Mouse (Mus musculus): ENCODE data around the gene Tjp1. TPM values are rescaled to one million over a fixed set of nuclear protein-coding genes. Genes with fewer than 3 reads are reported as not detected.
A peak's percentile ranks its signal among the peaks of the same experiment; 100 is the strongest.

Gene Tjp1
- polyA plus RNA-seq, 1 experiment from 2014 or later, result 21.2 TPM

- peak; percentile 59; the same call in 1 of the 2 replicates for ATAC-seq (ENCODE audit: extremely low read depth, insufficient number of reproducible peaks, low FRiP score, low TSS enrichment)
- Histone ChIP-seq H3K27ac (replicated peaks) (peak overlapping the region; percentile 98), H3K4me2 (peak overlapping the region; percentile 80), H3K36me3 (no peaks in the 10 kb centered on the region), H3K4me3 (peak overlapping the region; percentile 89), H3K4me1 (peaks cover 52% of the 10 kb centered on the region), H3K27me3 (replicated peaks) (no peaks in the 10 kb centered on the region), H3K9ac (peak overlapping the region; percentile 96), H3K9me3 (no peaks in the 10 kb centered on the region)
- under 1% methylated on average over 43 of the region's 46 CpGs for WGBS
Observed at GRCm38 (mm10) chr7:65370381-65370786, 157.2 kb downstream of the Tjp1 start.

- no peaks in the 10 kb centered on the region for H3K36me3 ChIP-seq
- no peaks in the 10 kb centered on the region for H3K27me3 ChIP-seq (replicated peaks)
- peak overlapping the region; percentile 81 for H3K9ac ChIP-seq
- peak overlapping the region; percentile 80 for H3K4me2 ChIP-seq
- WGBS, result 17% methylated on average over 5 of the region's 5 CpGs
- H3K4me3 ChIP-seq, result peak overlapping the region; percentile 89
- H3K27ac ChIP-seq (replicated peaks), result peak overlapping the region; percentile 58
- no peaks in the 10 kb centered on the region for H3K9me3 ChIP-seq
- ATAC-seq (ENCODE audit: extremely low read depth, insufficient number of reproducible peaks, low FRiP score, low TSS enrichment), result no peak
- peaks cover 42% of the 10 kb centered on the region for H3K4me1 ChIP-seq
Observed at GRCm38 (mm10) chr7:65369101-65369500, 158.5 kb downstream of the Tjp1 start.

GRCm38 (mm10) chr7:65367386-65368245 lies 160.0 kb downstream of the Tjp1 start:
- no peak for ATAC-seq (ENCODE audit: extremely low read depth, insufficient number of reproducible peaks, low FRiP score, low TSS enrichment)
- Histone ChIP-seq H3K9ac (peak overlapping the region; percentile 65), H3K4me3 (peak overlapping the region; percentile 13), H3K36me3 (no peaks in the 10 kb centered on the region), H3K27ac (replicated peaks) (0 out of 2 replicates have a peak overlapping the region, but pooled peaks have one; percentile 15), H3K9me3 (no peaks in the 10 kb centered on the region), H3K4me2 (peak overlapping the region; percentile 80), H3K27me3 (replicated peaks) (no peaks in the 10 kb centered on the region), H3K4me1 (peaks cover 55% of the 10 kb centered on the region)
- 68% methylated on average over 16 of the region's 16 CpGs for WGBS

DNA sequence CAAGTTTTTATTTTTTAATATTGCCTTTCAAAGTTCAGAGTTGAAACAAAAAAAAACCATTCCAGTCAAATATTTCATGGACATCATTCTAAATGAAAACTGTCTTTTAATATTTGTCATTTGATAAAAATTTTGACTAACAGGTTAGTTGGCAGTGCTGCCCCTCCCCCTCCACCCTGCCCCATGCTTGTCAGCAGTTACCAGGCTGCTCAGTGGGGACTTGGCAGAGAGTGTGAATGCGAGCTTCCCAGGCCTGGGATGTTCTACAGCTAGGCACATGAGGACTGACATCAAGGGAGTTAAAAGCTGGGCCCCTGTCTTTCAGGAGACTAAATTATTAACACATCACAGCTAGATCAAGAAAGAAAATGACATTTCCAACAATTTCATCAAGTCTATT lies 161.4 kb downstream of the Tjp1 start:
- no peak overlapping the region for H3K9ac ChIP-seq
- WGBS, result 0% methylated on average over 1 of the region's 1 CpGs
- no peaks in the 10 kb centered on the region for H3K27me3 ChIP-seq (replicated peaks)
- peaks cover 62% of the 10 kb centered on the region for H3K4me1 ChIP-seq
- no peaks in the 10 kb centered on the region for H3K9me3 ChIP-seq
- no peak overlapping the region for H3K27ac ChIP-seq (replicated peaks)
- no peak overlapping the region for H3K4me3 ChIP-seq
- no peaks in the 10 kb centered on the region for H3K36me3 ChIP-seq
- no peak for ATAC-seq (ENCODE audit: extremely low read depth, insufficient number of reproducible peaks, low FRiP score, low TSS enrichment)
- no peak overlapping the region for H3K4me2 ChIP-seq

GRCm38 (mm10) chr7:65365560-65365959 lies 162.0 kb downstream of the Tjp1 start:
- Histone ChIP-seq H3K9me3 (no peaks in the 10 kb centered on the region), H3K27ac (replicated peaks) (no peak overlapping the region), H3K4me1 (peaks cover 68% of the 10 kb centered on the region), H3K27me3 (replicated peaks) (no peaks in the 10 kb centered on the region), H3K9ac (no peak overlapping the region), H3K4me3 (no peak overlapping the region), H3K4me2 (no peak overlapping the region), H3K36me3 (no peaks in the 10 kb centered on the region)
- 86% methylated on average over 4 of the region's 4 CpGs for whole genome bisulfite sequencing
- ATAC-seq (ENCODE audit: extremely low read depth, insufficient number of reproducible peaks, low FRiP score, low TSS enrichment), result no peak

DNA sequence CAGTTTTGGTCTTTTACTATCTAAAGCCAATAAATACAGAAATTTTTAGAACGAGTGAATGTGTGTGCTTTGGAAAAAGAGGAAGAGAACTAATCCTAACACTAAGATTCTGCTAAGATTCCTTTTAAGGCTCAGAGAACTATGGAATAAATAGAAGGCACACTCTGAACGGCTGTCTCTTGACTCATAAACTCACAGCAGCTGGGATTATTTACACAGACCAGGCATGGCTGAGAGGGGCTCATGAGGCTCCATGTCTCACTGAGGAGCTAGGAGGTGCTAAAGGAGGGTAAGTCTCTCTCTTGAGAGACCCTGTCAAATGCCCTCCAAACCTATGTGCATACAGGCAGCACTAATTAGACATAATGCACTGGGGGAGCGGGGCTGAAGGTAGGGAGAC lies 167.3 kb downstream of the Tjp1 start:
- ATAC-seq (ENCODE audit: extremely low read depth, insufficient number of reproducible peaks, low FRiP score, low TSS enrichment), result no peak
- Histone ChIP-seq H3K36me3 (no peaks in the 10 kb centered on the region), H3K27me3 (replicated peaks) (no peaks in the 10 kb centered on the region), H3K9me3 (no peaks in the 10 kb centered on the region), H3K4me2 (no peak overlapping the region), H3K4me3 (no peak overlapping the region), H3K27ac (replicated peaks) (no peak overlapping the region; the same call in 1 of the 2 replicates), H3K9ac (no peak overlapping the region), H3K4me1 (peaks cover 74% of the 10 kb centered on the region)
- WGBS, result 57% methylated on average over 3 of the region's 3 CpGs

- H3K4me2 ChIP-seq, result no peak overlapping the region
- 0 out of 2 replicates have a peak overlapping the region, but pooled peaks have one; percentile 44 for H3K9ac ChIP-seq
- H3K27me3 ChIP-seq (replicated peaks), result no peaks in the 10 kb centered on the region
- H3K9me3 ChIP-seq, result no peaks in the 10 kb centered on the region
- no peak for ATAC-seq (ENCODE audit: extremely low read depth, insufficient number of reproducible peaks, low FRiP score, low TSS enrichment)
- 66% methylated on average over 8 of the region's 8 CpGs for WGBS
- no peak overlapping the region for H3K4me3 ChIP-seq
- H3K4me1 ChIP-seq, result peaks cover 79% of the 10 kb centered on the region
- H3K36me3 ChIP-seq, result no peaks in the 10 kb centered on the region
- H3K27ac ChIP-seq (replicated peaks), result no peak overlapping the region; the same call in 1 of the 2 replicates
Observed at GRCm38 (mm10) chr7:65359774-65360173, 167.8 kb downstream of the Tjp1 start.

DNA sequence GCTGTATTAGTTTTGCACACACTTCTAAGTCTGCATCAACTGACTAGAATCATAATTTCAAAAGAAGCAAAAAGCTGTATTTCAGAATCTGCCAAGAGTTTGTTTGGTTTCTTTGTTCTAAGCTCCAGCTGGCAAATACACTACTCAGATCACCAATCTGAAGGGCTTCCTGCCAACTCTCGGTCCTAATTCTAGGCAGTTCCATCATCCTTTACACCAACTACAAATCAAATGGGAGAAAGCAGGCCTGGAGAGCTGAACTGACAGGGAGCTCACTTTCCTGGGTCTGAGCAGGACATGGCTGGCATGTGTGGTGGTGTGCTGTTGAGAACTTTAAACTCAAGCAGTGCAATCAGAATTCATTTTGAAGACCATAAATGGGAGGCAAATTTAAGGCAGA lies 170.0 kb downstream of the Tjp1 start:
- H3K27ac ChIP-seq (replicated peaks), result peak overlapping the region; percentile 70
- ATAC-seq (ENCODE audit: extremely low read depth, insufficient number of reproducible peaks, low FRiP score, low TSS enrichment), result no peak
- H3K27me3 ChIP-seq (replicated peaks), result no peaks in the 10 kb centered on the region
- 3% methylated on average over 1 of the region's 1 CpGs for WGBS
- no peaks in the 10 kb centered on the region for H3K9me3 ChIP-seq
- no peak overlapping the region for H3K9ac ChIP-seq
- peaks cover 71% of the 10 kb centered on the region for H3K4me1 ChIP-seq
- no peak overlapping the region for H3K4me3 ChIP-seq
- peaks cover 8% of the 10 kb centered on the region; the same call in 1 of the 2 replicates for H3K36me3 ChIP-seq
- H3K4me2 ChIP-seq, result no peak overlapping the region

DNA sequence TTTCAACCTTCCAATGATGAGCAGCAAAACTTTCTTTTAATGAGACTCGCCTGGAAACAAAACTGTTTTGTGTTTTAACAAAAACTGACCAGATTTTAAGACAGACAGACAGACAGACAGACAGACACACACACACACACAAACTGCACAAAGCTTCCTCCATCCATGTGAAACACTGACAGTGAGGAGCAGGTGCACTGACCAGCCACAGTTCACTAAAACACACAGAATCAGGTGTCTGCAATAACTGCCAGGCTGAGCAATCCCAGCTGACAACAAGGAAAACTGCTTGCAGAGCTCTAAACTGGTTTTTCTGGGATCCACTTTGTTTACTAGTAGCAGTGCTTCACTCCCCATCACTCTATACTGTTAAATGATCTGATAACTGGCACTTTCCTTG lies 171.4 kb downstream of the Tjp1 start:
- peak overlapping the region; percentile 37 for H3K27ac ChIP-seq (replicated peaks)

DNA sequence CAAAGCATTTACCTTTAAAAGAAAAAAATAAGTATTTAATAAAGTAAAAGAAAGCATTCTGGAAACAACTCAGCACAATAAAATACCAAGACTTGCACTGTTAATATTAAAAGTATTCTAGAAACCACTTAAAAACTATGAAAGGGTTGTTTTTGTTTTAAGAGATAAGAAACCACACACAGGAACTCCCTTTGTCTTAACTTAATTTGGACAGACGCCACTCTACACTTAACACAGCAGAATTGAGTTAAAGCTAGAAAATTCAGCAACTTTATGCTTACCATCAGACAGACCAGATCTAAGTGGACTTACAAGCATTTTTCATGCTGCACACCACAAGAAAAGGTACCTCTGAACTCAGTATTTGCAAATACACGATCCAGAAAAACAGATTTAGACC lies 172.7 kb downstream of the Tjp1 start:
- Histone ChIP-seq H3K4me1 (peaks cover 61% of the 10 kb centered on the region), H3K9me3 (no peaks in the 10 kb centered on the region), H3K4me3 (no peak overlapping the region), H3K36me3 (peaks cover 14% of the 10 kb centered on the region; the same call in 1 of the 2 replicates), H3K27ac (replicated peaks) (peak overlapping the region; percentile 71), H3K9ac (no peak overlapping the region), H3K4me2 (peak overlapping the region; percentile 28; the same call in 1 of the 2 replicates), H3K27me3 (replicated peaks) (no peaks in the 10 kb centered on the region)
- 56% methylated on average over 2 of the region's 2 CpGs for WGBS
- ATAC-seq (ENCODE audit: extremely low read depth, insufficient number of reproducible peaks, low FRiP score, low TSS enrichment), result no peak

More for the DNA sequence above, 171.4 kb downstream of the Tjp1 start:
- Histone ChIP-seq H3K9me3 (no peaks in the 10 kb centered on the region), H3K27me3 (replicated peaks) (no peaks in the 10 kb centered on the region), H3K9ac (no peak overlapping the region), H3K4me3 (no peak overlapping the region), H3K4me2 (no peak overlapping the region), H3K36me3 (peaks cover 14% of the 10 kb centered on the region; the same call in 1 of the 2 replicates), H3K4me1 (peaks cover 62% of the 10 kb centered on the region)
- ATAC-seq (ENCODE audit: extremely low read depth, insufficient number of reproducible peaks, low FRiP score, low TSS enrichment), result no peak
- 70% methylated on average over 1 of the region's 1 CpGs for WGBS

DNA sequence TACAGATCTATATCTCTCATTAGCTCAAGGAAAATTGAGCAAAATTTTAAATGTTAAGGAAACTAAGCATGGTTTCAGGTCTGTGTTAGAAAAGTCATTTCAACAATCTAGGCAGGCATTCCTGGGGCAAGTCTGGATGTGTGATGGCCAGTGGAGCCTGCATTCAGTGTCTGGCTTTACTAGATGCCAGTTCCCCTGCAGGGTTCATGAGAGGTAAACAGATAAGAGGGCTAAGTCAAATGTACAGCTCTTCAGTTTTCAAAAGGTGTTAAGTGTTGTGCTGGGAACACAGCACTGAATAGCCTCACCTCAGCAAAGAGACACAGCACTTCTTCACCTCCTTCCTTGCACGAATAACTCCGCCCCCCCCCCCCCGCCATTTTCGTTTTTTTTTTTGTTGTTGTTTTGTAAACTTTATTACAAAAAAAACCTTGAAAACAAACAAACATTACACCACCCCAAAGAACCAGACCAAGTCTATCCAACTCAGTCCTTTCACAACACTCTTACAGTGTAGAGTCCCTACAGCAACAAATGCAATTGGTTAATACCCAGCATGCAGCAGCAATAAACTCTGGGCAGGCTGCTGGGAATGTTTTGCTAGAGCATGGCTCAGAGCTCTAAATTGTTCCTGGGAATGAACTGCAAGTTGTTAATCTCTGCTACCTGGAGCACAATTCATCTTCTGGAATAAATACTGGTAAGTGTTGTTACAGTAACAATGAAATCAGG lies 177.1 kb downstream of the Tjp1 start:
- Histone ChIP-seq H3K4me3 (no peak overlapping the region), H3K36me3 (peaks cover 14% of the 10 kb centered on the region; the same call in 1 of the 2 replicates), H3K9ac (no peak overlapping the region), H3K4me1 (peaks cover 37% of the 10 kb centered on the region), H3K27ac (replicated peaks) (no peak overlapping the region; the same call in 1 of the 2 replicates), H3K27me3 (replicated peaks) (no peaks in the 10 kb centered on the region), H3K4me2 (no peak overlapping the region), H3K9me3 (no peaks in the 10 kb centered on the region)
- no peak for ATAC-seq (ENCODE audit: extremely low read depth, insufficient number of reproducible peaks, low FRiP score, low TSS enrichment)
- WGBS, result 70% methylated on average over 4 of the region's 4 CpGs

Data from heart, embryonic 13.5 days (tissue).